Mouse (Mus musculus): Measurements from ENCODE around the gene Atp2b1.

GRCm38 (mm10) chr10:98948096-98948495 is 33.9 kb downstream of the Atp2b1 start:
- no peak for TF ChIP-seq CTCF (IDR thresholded peaks at IDR 0.05; ENCODE audit: control insufficient read depth, insufficient read depth, low read length)
- TF ChIP-seq POLR2A (IDR thresholded peaks at IDR 0.05; ENCODE audit: borderline replicate concordance, control insufficient read depth, low read depth, low read length), result no peak

Data from bone marrow, adult 2 months (tissue).